In genomic region chr7:122240413-122241119, GRCm38 (mm10) we compare ENCODE assay signal across 19 mouse cellular contexts. TPM values are rescaled to one million over a fixed set of nuclear protein-coding genes. Genes with fewer than 3 reads are reported as not detected.
DNase-seq lines count a peak whose midpoint lies in the region; TF ChIP-seq lines count a peak whose summit lies in the region.
"Had no signal": no experiment of that assay in that cellular context is flagged by ENCODE, and none has a peak within 500 bp of the region (broad histone marks: within the 10 kb centered on the region; RNA-seq: fewer than 3 reads in every experiment).

No protein-coding gene starts in this region.

- no peak for DNase-seq in layer of hippocampus, adult 2 months (ENCODE audit: low spot score in 2 of 2)
- DNase-seq in layer of hippocampus, postnatal 10 days (ENCODE audit: low spot score in 2 of 2): no peak
- DNase-seq in 416B (ENCODE audit: low read depth): peak; percentile 20
- peak; percentile 16 for DNase-seq in CD4-positive helper T cell, adult 2 months (ENCODE audit: low read depth, low spot score)
- DNase-seq in splenic B cell, adult 2 months (ENCODE audit: low read depth, low spot score): peak; percentile 47
- no peak for DNase-seq in gastrocnemius, postnatal 10 days
- DNase-seq in spleen, postnatal 36 days (ENCODE audit: low spot score in 2 of 2): no peak
- DNase-seq: adrenal gland, postnatal 25 days; cerebellum, adult 11-12 months; cerebellum, postnatal 14 days; kidney, adult 9 months; kidney, postnatal 25 days; liver, embryonic 13.5 days; right cerebral cortex, adult 18-20 months; thymus, postnatal 14 days had no signal

- peak; percentile 66 for TF ChIP-seq CTCF in layer of hippocampus, adult 2 months (conservative IDR thresholded peaks at IDR 0.05)

- no peaks in the 10 kb centered on the region for H3K27me3 ChIP-seq in splenic B cell, adult 2 months (ENCODE audit: control insufficient read depth, insufficient read depth, low read length, poor library complexity, severe bottlenecking)
- H3K27me3 ChIP-seq: heart, embryonic 13.5 days; limb, embryonic 12.5 days; liver, embryonic 13.5 days; neural tube, embryonic 12.5 days had no signal

- H3K4me3 ChIP-seq in layer of hippocampus, adult 2 months: no peak overlapping the region
- H3K4me3 ChIP-seq: heart, embryonic 13.5 days; limb, embryonic 12.5 days; liver, embryonic 13.5 days; neural tube, embryonic 12.5 days had no signal

- no peak overlapping the region for H3K27ac ChIP-seq in layer of hippocampus, adult 2 months
- H3K27ac ChIP-seq: heart, embryonic 13.5 days; limb, embryonic 12.5 days; liver, embryonic 13.5 days; neural tube, embryonic 12.5 days had no signal

- no peaks in the 10 kb centered on the region for H3K36me3 ChIP-seq in splenic B cell, adult 2 months (ENCODE audit: control insufficient read depth, insufficient read depth, low read length, poor library complexity, severe bottlenecking)
- H3K36me3 ChIP-seq: heart, embryonic 13.5 days; limb, embryonic 12.5 days; liver, embryonic 13.5 days; neural tube, embryonic 12.5 days had no signal

RNA-seq across cellular contexts. Expression of gene Chp2, which starts 21.3 kb away (rescaled TPM):
- total RNA-seq in layer of hippocampus, adult 2 months (2021): 1 to 10 TPM; 2.7 to 3.3 TPM
- total RNA-seq in layer of hippocampus, postnatal 10 days (2021): 1 to 10 TPM; 3.0 to 3.6 TPM
- 1 to 10 TPM; 5.1 to 6.2 TPM for total RNA-seq in gastrocnemius, postnatal 10 days (2021)
- total RNA-seq: hematopoietic stem cell, adult 5-6 weeks had no signal

RNA-seq across cellular contexts. Expression of gene Prkcb, which starts 48.0 kb away (rescaled TPM):
- total RNA-seq in layer of hippocampus, adult 2 months (2021): 100 to 1,000 TPM; 788 to 796 TPM
- 100 to 1,000 TPM; 621 to 648 TPM for total RNA-seq in layer of hippocampus, postnatal 10 days (2021)
- 1 to 10 TPM; 2.9 to 4.2 TPM for total RNA-seq in gastrocnemius, postnatal 10 days (2021)

RNA-seq across cellular contexts. Expression of gene Ern2, which starts 54.6 kb away (rescaled TPM):
- total RNA-seq in layer of hippocampus, adult 2 months (2021): under 1 TPM; 0.39 to 0.41 TPM
- 1 to 10 TPM in 1 of 2 experiments, under 1 TPM in 1; 0.89 to 1.2 TPM for total RNA-seq in layer of hippocampus, postnatal 10 days (2021)
- total RNA-seq in gastrocnemius, postnatal 10 days (2021): not detected
- total RNA-seq: hematopoietic stem cell, adult 5-6 weeks had no signal

Comparison
In these comparisons a context has a peak if more than half of its experiments do, and no peak if none do; other contexts are left out.
1. DNase-seq: peak in 416B (single experiment), CD4-positive helper T cell, adult 2 months (single experiment) and splenic B cell, adult 2 months (single experiment); none in layer of hippocampus, adult 2 months (0 of 2), layer of hippocampus, postnatal 10 days (0 of 2), gastrocnemius, postnatal 10 days (single experiment) and spleen, postnatal 36 days (0 of 2).
2. RNA of gene Prkcb, which starts 48.0 kb away (total RNA-seq): 788 to 796 TPM in layer of hippocampus, adult 2 months and 621 to 648 TPM in layer of hippocampus, postnatal 10 days; 2.9 to 4.2 TPM in gastrocnemius, postnatal 10 days; every median in the first group is over 100 times any median in the second.